Mouse (Mus musculus) kidney, adult 10 weeks (tissue): ENCODE measurements around the gene Ntng1. TPM values are rescaled to one million over a fixed set of nuclear protein-coding genes. Genes with fewer than 3 reads are reported as not detected.

Experiments used
- polyA plus RNA-seq: library from polyadenylated mRNA; stranded (reverse); fragments of 350-450 nt; fragmentation: Illumina TruSeq; extraction: RNeasy Lipid Tissue Mini Kit (QIAGEN cat#74804); gene quantifications from one replicate; pipeline ENCODE4 v1.2.3, GENCODE M21; 2014; ENCODE audit warnings: low read depth, low replicate concordance

Gene Ntng1
- polyA plus RNA-seq = 0.36 TPM

GRCm38 (mm10) chr3:110143206-110144061 lies at the start of gene Ntng1:
Gene Ntng1, minus strand, starts transcription at chr3:110144011.

Other genes with a start within 250 kb of the Ntng1 start
- gene Prmt6, start 107.0 kb upstream of the Ntng1 start, polyA plus RNA-seq = 15.1 TPM